Mouse (Mus musculus) intestine, embryonic 15.5 days (tissue): Measurements from ENCODE around the gene Nemp1. TPM values are rescaled to one million over a fixed set of nuclear protein-coding genes. Genes with fewer than 3 reads are reported as not detected.

Experiments used
- ATAC-seq: fragments of 200-750 bp; cut with Nextera tagmentation; 2 replicates; pipeline ENCODE4 v1.8.0; 2017; ENCODE audit warnings: moderate TSS enrichment, moderate library complexity
- H3K27ac ChIP-seq: fragments of 300-500 bp; sonication (generic); 2 replicates; pipeline ENCODE4 v1.5.1; 2015; ENCODE audit warnings: mild to moderate bottlenecking, inconsistent platforms
- H3K27me3 ChIP-seq: fragments of 300-500 bp; sonication (generic); replicated peaks from 2 replicates; pipeline ENCODE4 v1.6.1; 2015; ENCODE audit warnings: inconsistent platforms
- H3K36me3 ChIP-seq: fragments of 300-500 bp; sonication (generic); 2 replicates; pipeline ENCODE4 v1.6.1; 2015; ENCODE audit warnings: inconsistent platforms
- H3K4me1 ChIP-seq: fragments of 300-500 bp; sonication (generic); replicated peaks from 2 replicates; pipeline ENCODE4 v1.6.1; 2015; ENCODE audit warnings: inconsistent platforms
- H3K4me2 ChIP-seq: fragments of 300-500 bp; sonication (generic); replicated peaks from 2 replicates; pipeline ENCODE4 v1.6.1; 2015; ENCODE audit warnings: mild to moderate bottlenecking, inconsistent platforms
- H3K4me3 ChIP-seq: fragments of 300-500 bp; sonication (generic); replicated peaks from 2 replicates; pipeline ENCODE4 v1.5.1; 2015; ENCODE audit warnings: inconsistent platforms
- H3K9ac ChIP-seq: fragments of 300-500 bp; sonication (generic); 2 replicates; pipeline ENCODE4 v1.6.1; 2015; ENCODE audit warnings: inconsistent platforms
- H3K9me3 ChIP-seq: fragments of 300-500 bp; sonication (generic); 2 replicates; pipeline ENCODE4 v1.6.1; 2016; ENCODE audit warnings: inconsistent platforms
- WGBS: fragments of 180-500 bp; shearing (Covaris S2); methylation state at CpG from one replicate; pipeline ENCODE4 v1.1.7; 2015; 5-methylcytosine and 5-hydroxymethylcytosine counted together
- polyA plus RNA-seq: library from polyadenylated mRNA; unstranded; fragments of >200 nt; fragmentation: Nextera tagmentation; extraction: Ambion mirVana; gene quantifications from 2 replicates; pipeline ENCODE4 v1.2.1, GENCODE M21; 2015

Gene Nemp1
- polyA plus RNA-seq, 1 experiment from 2014 or later, result 6.9 TPM

DNA sequence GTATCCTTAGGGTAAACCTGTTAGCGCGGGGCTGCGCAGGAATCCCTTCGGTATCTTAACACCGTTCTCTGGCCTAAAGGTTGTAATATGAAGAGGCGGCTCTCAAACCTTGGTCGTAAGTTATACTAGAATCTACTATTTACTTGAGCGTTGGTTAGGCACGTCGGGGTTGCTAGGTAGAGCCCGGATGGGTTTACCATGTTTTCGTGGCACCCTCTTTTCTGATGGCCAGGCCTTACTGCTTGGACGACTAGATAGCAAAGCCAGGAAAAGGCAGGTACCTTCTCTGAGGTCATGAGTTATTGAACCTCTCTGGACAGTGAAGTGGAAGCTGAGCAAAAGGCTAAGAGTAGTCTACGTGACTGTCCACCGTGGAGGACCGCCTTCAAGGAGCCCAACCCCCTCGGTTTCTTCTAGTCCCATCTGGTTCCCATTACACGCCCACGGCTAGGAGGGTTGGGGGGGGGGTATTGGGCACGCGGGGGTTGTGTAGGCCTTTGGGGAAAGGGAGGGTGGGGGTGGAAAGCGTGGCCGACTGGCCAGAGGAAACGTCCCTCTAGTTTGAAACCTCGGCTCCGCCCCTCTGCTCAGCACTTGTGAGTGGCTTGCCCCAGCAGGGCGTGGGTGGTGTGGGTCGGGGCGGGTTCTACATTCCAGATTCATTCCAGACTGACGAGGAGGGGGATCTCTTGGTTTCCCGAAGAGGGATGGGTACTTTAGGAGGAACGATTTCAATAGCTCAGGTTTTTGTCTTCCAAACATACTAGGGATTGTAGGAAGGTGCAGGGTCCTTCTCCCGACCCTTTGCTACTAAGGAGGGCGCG lies 780 bp downstream of the Nemp1 start:
- Histone ChIP-seq H3K9ac (peak overlapping the region; percentile 73), H3K36me3 (no peaks in the 10 kb centered on the region), H3K27me3 (peaks cover 4% of the 10 kb centered on the region; the same call in 1 of the 2 replicates), H3K27ac (peak overlapping the region; percentile 97), H3K4me3 (peak overlapping the region; percentile 68), H3K4me2 (peak overlapping the region; percentile 93), H3K4me1 (peaks cover 54% of the 10 kb centered on the region), H3K9me3 (no peaks in the 10 kb centered on the region)
- WGBS, result 2% methylated on average over 34 of the region's 35 CpGs
- ATAC-seq, result peak; percentile 75

DNA sequence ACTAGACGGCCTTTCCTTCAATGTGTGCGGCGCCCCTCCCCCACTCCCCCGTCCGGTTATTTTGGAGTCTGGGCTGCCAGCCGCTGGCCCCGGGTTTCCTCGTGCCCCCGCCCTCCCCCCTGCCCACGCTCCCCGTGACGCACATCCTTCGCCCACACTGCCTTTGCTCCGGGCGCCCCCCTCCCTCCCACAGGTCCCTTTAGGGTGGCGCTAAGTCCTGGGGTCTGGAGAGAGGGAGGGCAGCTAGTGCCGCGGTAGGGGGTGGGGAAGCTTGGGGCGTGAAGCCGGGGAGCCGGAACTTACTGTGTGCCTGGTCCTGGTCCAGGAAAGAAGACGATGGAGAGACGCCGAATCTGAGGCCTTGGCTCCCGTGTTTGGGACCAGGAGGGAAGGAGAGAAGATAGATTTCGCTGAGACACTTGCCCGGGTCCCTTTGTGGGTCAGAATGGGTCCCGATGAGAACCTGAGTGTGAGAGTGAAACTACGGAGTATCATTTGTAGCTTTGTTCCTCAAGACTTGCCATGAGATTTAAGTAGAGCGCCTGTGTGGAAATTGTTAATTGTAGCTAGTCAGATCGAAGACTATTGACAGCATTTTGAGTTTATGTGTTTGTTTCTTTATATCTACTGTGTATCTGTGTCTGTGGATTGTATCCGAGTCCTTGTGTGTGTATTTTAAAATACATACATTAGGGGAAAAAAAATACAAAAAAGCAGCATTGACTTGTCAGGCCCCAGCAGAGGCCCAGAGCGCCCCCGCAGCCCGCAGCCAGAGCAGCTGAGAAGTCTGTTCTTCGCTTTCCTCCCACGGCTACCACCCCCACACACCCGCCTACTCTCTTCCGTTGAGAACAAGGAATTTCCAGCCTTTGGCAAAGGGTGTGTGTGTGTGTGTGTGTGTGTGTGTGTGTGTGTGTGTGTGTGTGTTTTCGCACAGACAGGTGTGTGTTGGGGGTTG lies 1.7 kb downstream of the Nemp1 start, which contains the start of gene Nab2:
Gene Nab2 (minus strand): TSS at position 476 of the 958 bp plus-strand sequence.
- H3K27me3 ChIP-seq, result peaks cover 4% of the 10 kb centered on the region; the same call in 1 of the 2 replicates
- ATAC-seq, result peak; percentile 51
- peak within 1 kb of the TSS; percentile 68 for H3K4me3 ChIP-seq
- H3K9me3 ChIP-seq, result no peaks in the 10 kb centered on the region
- WGBS, result 5% methylated on average over 39 of the region's 40 CpGs
- H3K4me2 ChIP-seq, result peak within 1 kb of the TSS; percentile 93
- H3K27ac ChIP-seq, result peak within 1 kb of the TSS; percentile 97
- no peaks in the 10 kb centered on the region for H3K36me3 ChIP-seq
- H3K4me1 ChIP-seq, result peaks cover 45% of the 10 kb centered on the region
- H3K9ac ChIP-seq, result peak within 1 kb of the TSS; percentile 73

DNA sequence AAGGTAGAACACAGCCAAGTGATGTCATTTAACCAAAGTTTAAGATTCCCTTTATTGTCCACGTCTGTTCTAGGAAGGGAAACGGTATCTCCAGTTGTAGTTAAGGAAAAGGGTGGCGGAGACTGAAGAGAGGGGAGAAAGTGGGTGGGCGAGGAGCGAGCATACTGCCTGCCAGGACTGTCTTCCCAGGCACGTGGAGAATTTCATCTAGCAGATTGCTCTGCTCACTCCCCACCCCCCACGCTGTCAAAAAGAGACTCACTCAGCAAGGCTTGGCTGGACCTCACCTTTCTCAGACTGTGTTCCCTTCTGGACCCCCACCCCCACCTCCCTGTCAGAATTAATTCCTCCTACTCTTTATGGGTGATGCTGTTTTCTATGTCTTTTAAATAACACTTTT lies 2.5 kb downstream of the Nemp1 start:
- no peak for ATAC-seq
- H3K27ac ChIP-seq, result peak overlapping the region; percentile 97
- peak overlapping the region; percentile 93 for H3K4me2 ChIP-seq
- H3K9me3 ChIP-seq, result no peaks in the 10 kb centered on the region
- 22% methylated on average over 7 of the region's 7 CpGs for WGBS
- no peaks in the 10 kb centered on the region for H3K36me3 ChIP-seq
- H3K4me1 ChIP-seq, result peaks cover 37% of the 10 kb centered on the region
- peaks cover 4% of the 10 kb centered on the region; the same call in 1 of the 2 replicates for H3K27me3 ChIP-seq
- H3K4me3 ChIP-seq, result no peak overlapping the region
- H3K9ac ChIP-seq, result no peak overlapping the region

DNA sequence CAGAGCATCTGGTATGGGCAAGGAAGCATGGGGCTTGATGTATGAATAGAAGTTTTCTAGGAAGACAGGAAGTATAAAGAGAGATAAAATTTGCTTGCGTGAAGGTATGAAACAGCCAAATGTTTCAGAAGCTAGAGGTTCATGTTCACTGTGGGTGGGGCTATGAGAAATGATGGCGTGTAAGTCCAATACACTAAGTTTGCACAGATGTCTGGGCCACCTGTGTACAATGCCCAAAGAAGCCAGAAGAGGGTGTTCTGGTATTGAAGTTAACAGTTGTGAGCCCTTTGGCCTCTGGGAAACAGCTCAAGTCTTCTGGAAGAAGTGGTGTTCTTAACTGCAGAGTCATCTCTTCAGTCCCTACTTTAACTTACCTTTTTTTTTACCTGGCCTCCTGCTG lies 3.5 kb downstream of the Nemp1 start:
- Histone ChIP-seq H3K9ac (no peak overlapping the region), H3K36me3 (no peaks in the 10 kb centered on the region), H3K27me3 (no peaks in the 10 kb centered on the region), H3K27ac (no peak overlapping the region), H3K4me3 (no peak overlapping the region), H3K4me2 (no peak overlapping the region), H3K4me1 (peaks cover 31% of the 10 kb centered on the region), H3K9me3 (no peaks in the 10 kb centered on the region)
- 80% methylated on average over 2 of the region's 2 CpGs for WGBS
- no peak for ATAC-seq

DNA sequence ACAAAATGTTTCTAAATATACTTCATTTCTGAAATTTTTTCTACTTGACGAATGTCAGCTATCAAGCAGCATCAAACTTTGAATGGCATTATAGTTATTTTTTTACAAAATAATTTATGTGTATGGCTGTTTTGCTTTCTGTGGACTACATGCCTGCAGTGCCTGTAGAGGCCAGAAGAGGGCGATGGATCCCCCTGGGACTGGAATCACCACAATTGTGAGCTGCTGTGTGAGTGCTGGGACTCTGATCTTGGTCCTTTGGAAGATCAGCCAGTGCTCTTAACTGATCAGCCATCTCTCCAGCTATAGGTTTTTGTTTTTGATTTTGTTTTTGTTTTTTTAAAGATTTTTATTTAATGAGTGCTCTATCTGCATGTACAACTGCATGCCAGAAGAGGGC lies 4.6 kb downstream of the Nemp1 start:
- peaks cover 25% of the 10 kb centered on the region for H3K4me1 ChIP-seq
- no peak for ATAC-seq
- no peak overlapping the region for H3K4me2 ChIP-seq
- no peaks in the 10 kb centered on the region for H3K27me3 ChIP-seq
- H3K27ac ChIP-seq, result no peak overlapping the region
- no peaks in the 10 kb centered on the region for H3K9me3 ChIP-seq
- H3K36me3 ChIP-seq, result no peaks in the 10 kb centered on the region
- H3K4me3 ChIP-seq, result no peak overlapping the region
- no peak overlapping the region for H3K9ac ChIP-seq
- WGBS, result 43% methylated on average over 2 of the region's 2 CpGs

DNA sequence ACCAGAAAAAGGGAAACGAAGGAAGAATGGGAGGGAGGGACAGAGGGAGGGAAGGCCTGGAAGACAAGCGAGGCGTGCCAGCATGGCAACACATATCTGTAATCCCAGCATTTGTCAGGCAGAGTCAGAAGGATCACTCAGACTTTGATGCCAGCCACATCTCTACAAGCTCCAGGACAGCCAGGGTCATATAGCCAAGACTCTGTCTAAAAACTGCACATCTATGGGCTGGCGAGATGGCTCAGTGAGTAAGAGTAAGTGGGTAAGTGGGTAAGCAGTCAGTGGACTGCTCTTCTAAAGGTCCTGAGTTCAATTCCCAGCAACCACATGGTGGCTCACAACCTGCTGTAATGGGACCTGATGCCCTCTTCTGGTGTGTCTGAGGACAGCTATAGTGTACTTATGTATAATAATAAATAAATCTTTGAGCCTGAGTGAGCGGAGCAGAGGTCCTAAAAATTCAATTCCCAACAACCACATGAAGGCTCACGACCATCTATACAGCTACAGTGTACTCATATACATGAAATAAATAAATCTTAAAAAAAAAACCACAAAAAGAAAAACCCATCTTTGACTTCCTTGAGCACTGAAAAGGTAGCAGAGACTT lies 7.5 kb downstream of the Nemp1 start:
- no peaks in the 10 kb centered on the region for H3K9me3 ChIP-seq
- ATAC-seq, result no peak
- H3K27me3 ChIP-seq, result no peaks in the 10 kb centered on the region
- no peak overlapping the region for H3K4me2 ChIP-seq
- H3K4me1 ChIP-seq, result peaks cover 14% of the 10 kb centered on the region
- H3K9ac ChIP-seq, result no peak overlapping the region
- no peaks in the 10 kb centered on the region for H3K36me3 ChIP-seq
- WGBS, result 95% methylated on average over 6 of the region's 6 CpGs
- no peak overlapping the region for H3K27ac ChIP-seq
- H3K4me3 ChIP-seq, result no peak overlapping the region

DNA sequence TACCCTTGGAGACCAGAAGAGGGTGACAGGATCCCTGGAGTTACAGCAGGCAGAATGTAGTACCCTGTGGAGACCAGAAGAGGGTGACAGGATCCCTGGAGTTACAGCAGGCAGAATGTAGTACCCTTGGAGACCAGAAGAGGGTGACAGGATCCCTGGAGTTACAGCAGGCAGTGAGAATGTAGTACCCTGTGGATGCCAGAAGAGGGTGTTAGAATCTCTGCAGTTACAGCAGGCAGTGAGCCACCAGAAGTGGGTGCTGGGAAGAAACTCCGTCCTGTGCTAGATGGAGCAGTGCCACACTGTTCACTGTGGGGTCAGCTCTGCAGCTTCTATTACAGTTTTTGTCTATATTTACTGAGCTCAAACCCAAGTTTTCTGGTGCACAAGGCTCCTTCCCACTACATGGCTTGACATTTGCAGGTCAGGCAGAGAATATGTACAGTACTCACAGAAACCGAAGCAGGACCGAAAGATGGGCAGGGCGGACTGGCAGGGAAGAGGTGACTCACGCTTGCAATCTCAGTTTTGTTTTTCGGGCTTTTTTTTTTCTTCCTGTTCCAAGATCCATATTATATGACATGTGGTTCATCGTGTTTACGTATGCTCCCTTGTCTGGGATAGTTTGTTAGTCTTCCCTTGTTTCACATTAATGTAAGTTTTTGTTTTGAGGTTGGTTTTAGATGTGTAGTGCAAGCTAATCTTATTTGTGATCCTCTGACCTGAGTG lies 8.3 kb downstream of the Nemp1 start:
- H3K27ac ChIP-seq, result no peak overlapping the region

DNA sequence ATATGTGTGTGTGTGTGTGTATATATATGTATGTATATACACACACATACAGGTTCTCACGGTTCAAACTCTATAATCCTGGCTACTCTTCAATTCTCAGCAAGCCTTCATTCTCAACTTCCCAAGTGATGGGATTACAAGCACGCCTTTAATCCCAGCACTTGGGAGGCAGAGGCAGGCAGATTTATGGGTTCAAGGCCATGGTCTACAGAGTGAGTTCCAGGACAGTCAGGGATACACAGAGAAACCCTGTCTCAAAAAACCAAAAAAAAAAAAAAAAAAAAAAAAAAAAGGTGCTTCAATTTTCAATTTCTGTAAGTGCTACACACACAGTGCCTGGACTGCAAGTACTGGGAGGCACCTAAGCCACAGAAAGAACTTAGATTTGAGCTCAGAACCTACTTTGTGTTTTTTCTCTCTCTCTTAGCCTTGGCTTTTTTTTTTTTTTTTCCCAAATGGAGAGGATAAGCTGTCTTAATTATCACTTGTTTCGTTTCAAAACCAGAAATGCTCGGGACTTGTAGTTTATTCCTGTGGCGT lies 9.2 kb downstream of the Nemp1 start:
- 43% methylated on average over 5 of the region's 5 CpGs for WGBS
- peaks cover 10% of the 10 kb centered on the region for H3K4me1 ChIP-seq
- peak overlapping the region; percentile 37; the same call in 1 of the 2 replicates for H3K27ac ChIP-seq
- H3K36me3 ChIP-seq, result no peaks in the 10 kb centered on the region
- peak overlapping the region; percentile 94 for H3K4me2 ChIP-seq
- peak overlapping the region; percentile 80 for H3K4me3 ChIP-seq
- no peaks in the 10 kb centered on the region for H3K27me3 ChIP-seq
- H3K9ac ChIP-seq, result no peak overlapping the region
- ATAC-seq, result no peak
- H3K9me3 ChIP-seq, result no peaks in the 10 kb centered on the region

More for the DNA sequence above, 8.3 kb downstream of the Nemp1 start:
- H3K4me3 ChIP-seq, result no peak overlapping the region
- 83% methylated on average over 8 of the region's 8 CpGs for WGBS
- H3K27me3 ChIP-seq, result no peaks in the 10 kb centered on the region
- no peak overlapping the region; the same call in 1 of the 2 replicates for H3K4me2 ChIP-seq
- peaks cover 10% of the 10 kb centered on the region for H3K4me1 ChIP-seq
- no peaks in the 10 kb centered on the region for H3K36me3 ChIP-seq
- no peak for ATAC-seq
- H3K9ac ChIP-seq, result no peak overlapping the region
- H3K9me3 ChIP-seq, result no peaks in the 10 kb centered on the region

DNA sequence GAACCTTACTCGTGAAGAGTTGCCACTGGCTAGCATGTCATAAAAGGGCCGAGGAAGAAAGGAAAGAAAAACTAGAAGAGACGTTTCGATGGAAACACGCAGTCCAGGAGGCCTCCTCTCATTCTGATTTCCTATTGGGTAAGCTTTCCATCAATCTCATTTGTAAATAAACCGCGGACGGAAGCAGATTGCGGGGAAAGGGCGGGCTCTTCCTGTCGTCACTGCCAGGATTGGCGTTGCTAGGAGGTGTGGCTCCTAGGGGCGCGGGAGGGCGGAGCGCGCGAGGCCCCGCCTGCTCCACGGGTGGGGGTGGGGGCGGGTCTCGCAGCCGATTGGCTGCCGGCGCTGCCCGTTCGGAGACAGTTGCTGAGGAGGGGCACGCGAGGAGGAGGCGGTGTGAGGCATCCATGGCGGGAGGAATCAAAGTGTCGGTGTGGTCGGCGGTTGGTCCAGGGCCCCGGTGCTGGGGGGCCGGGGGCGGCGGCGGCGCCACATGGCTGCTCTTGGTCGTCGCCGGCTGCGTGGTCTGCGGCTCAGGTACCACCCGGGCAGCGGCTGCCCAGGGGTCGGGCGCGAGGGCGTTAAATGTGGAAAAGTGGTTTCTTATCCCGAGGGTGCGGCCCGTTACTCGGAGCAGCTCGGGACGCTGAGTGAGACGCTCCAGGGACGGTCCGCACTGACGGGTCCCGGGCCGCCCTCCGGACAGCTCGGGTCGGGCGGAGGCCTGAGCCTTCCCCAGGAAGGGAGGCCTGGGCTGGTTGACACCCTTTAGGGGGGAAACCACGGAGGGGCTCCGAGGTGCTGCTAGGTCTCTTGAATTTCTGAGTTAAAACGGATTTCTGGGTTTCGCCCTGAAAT lies 10.2 kb downstream of the Nemp1 start:
- H3K9ac ChIP-seq, result peak overlapping the region; percentile 70
- peak overlapping the region; percentile 80 for H3K4me3 ChIP-seq
- H3K4me2 ChIP-seq, result peak overlapping the region; percentile 94
- peaks cover 10% of the 10 kb centered on the region for H3K4me1 ChIP-seq
- no peaks in the 10 kb centered on the region for H3K9me3 ChIP-seq
- no peaks in the 10 kb centered on the region for H3K27me3 ChIP-seq
- under 1% methylated on average over 69 of the region's 71 CpGs for WGBS
- H3K36me3 ChIP-seq, result no peaks in the 10 kb centered on the region
- peak overlapping the region; percentile 66 for H3K27ac ChIP-seq
- peak; percentile 96 for ATAC-seq

DNA sequence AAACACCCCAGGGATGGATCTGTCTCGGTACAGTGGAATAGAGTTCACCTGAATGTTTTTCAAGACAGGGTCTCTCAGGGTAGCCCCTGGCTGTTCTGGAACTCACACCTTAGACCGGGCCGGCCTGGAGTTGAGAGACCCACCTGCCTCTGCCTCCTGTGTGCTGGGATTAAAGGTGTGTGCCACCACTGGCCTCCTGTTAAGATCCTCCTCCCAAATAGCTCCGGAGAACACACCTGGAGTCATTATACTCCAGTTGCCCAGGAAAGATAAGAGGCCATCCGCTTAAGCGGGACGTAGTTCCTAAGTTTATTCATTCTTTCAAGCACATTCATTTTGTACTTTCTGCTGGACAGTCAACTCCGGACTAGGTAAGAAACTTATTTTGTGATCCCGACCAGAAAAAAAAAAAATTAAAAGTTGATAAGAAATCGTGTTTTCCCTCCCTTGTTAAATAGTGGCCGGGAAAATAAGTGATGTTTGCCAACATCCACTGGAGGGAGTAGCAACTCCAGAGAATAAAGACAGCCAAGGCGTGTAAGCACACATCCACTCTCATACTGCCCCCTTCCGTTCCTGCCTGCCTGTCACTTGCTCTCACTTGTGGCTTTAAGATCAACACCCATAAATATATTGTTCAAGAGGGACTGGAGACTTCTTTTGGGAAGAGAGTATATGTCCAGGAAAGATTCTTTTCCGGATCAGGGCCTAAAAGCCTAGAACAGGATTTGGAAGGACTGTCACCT lies 11.1 kb downstream of the Nemp1 start:
- peak overlapping the region; percentile 70 for H3K9ac ChIP-seq
- peaks cover 10% of the 10 kb centered on the region for H3K4me1 ChIP-seq
- no peaks in the 10 kb centered on the region for H3K9me3 ChIP-seq
- ATAC-seq, result peak; percentile 48; the same call in 1 of the 2 replicates
- WGBS, result 7% methylated on average over 14 of the region's 14 CpGs
- H3K4me3 ChIP-seq, result peak overlapping the region; percentile 80
- no peaks in the 10 kb centered on the region for H3K27me3 ChIP-seq
- H3K36me3 ChIP-seq, result no peaks in the 10 kb centered on the region
- H3K27ac ChIP-seq, result peak overlapping the region; percentile 66
- H3K4me2 ChIP-seq, result peak overlapping the region; percentile 94
